Mouse (Mus musculus): ENCODE results near the gene Atcay. TPM values are rescaled to one million over a fixed set of nuclear protein-coding genes. Genes with fewer than 3 reads are reported as not detected.
"Not testable (repeated sequence)": the region's sequence is repeated elsewhere in the genome, so short reads cannot be mapped to it uniquely, and the experiment has no call there.

Atcay gene
- polyA plus RNA-seq, 1 experiment from 2014 or later, result 0.25 TPM

DNA sequence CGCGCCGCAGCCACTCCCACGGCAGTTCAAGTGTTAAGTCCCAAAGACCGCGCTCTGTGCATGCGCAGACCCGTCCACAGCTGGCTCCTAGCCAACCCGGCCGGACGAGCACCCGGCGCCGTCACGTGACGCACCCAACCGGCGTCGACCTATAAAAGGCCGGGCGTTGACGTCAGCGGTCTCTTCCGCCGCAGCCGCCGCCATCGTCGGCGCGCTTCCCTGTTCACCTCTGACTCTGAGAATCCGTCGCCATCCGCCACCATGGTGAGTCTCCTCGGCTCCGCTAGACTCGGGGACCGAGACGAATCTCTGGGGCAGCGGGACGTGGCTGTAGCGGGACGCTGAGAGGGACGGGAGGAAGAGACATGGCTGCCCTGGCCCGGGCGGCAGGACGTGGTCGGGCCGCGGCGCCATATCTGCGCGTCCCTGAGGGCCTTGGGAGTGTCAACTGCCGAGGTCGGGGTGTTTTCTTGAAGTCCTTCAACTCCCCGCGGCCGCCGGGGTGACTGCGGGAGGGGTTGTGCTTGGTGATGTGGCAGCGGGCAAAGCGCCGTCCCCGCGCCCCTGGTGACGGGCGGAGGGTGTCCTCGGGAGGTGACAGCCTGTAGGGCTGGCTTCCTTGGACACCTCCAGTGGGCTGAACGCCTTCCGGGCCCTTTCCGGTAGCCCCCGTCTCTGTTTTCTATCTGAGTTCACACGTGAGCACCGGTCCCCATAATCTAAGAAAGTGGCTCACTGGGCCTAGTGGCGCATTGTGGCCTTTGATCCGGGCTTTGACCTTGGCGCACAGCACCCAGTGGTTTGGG, 54.0 kb downstream of the Atcay start, which contains the start of gene Eef2:
Gene Eef2 (plus strand): TSS at position 166 of the 806 bp plus-strand sequence.
- Histone ChIP-seq H3K9ac (peak within 1 kb of the TSS; percentile 97), H3K4me2 (peak within 1 kb of the TSS; percentile 84), H3K27me3 (no peaks in the 10 kb centered on the region), H3K4me3 (peak within 1 kb of the TSS; percentile 95), H3K9me3 (replicated peaks) (no peaks in the 10 kb centered on the region), H3K36me3 (peaks cover 43% of the 10 kb centered on the region), H3K4me1 (replicated peaks) (peaks cover 74% of the 10 kb centered on the region), H3K27ac (peak within 1 kb of the TSS; percentile 91)
- under 1% methylated on average over 77 of the region's 77 CpGs for whole genome bisulfite sequencing
- ATAC-seq (replicated peaks; ENCODE audit: insufficient number of reproducible peaks, insufficient read depth, low FRiP score, low read depth), result peak; percentile 80

DNA sequence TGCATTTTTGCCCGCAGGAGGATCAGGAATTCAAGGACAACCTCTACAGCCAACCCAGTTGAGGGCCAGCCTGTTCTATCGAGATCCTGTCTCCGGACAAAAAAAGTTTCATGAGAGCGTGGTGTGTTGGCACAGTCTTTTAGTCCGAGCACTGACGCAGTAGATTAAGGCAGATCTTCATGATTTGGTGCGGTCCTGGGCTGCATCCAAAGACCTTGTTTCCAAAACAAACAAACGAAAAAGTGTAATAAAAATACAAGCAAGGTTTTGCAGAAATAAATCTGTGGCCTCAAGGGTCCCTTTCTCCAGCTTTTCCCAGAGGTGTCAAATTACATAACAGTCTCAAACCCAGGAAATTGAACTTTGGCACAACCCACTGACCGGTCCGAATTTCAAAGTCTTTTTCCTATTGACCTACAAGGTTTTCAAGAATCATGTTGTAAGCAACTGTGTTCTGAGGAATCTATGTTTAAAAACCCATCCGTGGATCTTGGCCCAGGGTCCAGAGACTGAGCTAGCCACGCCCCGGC, 54.6 kb downstream of the Atcay start:
- Histone ChIP-seq H3K27me3 (no peaks in the 10 kb centered on the region), H3K4me3 (peak overlapping the region; percentile 95), H3K4me2 (peak overlapping the region; percentile 84), H3K9ac (peak overlapping the region; percentile 39; the same call in 1 of the 2 replicates), H3K36me3 (peaks cover 36% of the 10 kb centered on the region), H3K9me3 (replicated peaks) (no peaks in the 10 kb centered on the region), H3K4me1 (replicated peaks) (peaks cover 67% of the 10 kb centered on the region), H3K27ac (peak overlapping the region; percentile 91)
- WGBS, result 4% methylated on average over 13 of the region's 13 CpGs
- ATAC-seq (replicated peaks; ENCODE audit: insufficient number of reproducible peaks, insufficient read depth, low FRiP score, low read depth), result peak; percentile 2; the same call in 1 of the 2 replicates

DNA sequence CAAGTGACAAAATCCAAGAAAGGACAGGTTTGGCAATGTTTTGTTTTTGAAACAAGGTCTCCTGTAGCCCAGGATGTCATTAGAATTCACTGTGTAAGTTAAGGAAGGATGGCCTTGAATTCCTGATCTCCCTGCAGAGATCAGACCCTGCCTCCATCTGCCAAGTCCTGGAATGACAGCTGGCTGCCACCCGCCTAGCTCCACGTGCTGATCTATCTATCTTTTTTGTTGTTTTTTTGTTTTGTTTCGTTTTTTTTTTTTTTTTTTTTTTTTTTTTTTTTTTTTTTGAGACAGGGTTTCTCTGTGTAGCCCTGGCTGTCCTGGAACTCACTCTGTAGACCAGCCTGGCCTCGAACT, 55.3 kb downstream of the Atcay start:
- not testable (repeated sequence) for ATAC-seq (replicated peaks; ENCODE audit: insufficient number of reproducible peaks, insufficient read depth, low FRiP score, low read depth); H3K27me3 ChIP-seq; H3K9me3 ChIP-seq (replicated peaks); H3K9ac ChIP-seq
- 14% methylated on average over 4 of the region's 4 CpGs for WGBS
- Histone ChIP-seq H3K27ac (peak overlapping the region; percentile 91), H3K4me2 (peak overlapping the region; percentile 63), H3K4me3 (peak overlapping the region; percentile 36), H3K4me1 (replicated peaks) (peaks cover 62% of the 10 kb centered on the region), H3K36me3 (peaks cover 29% of the 10 kb centered on the region)

DNA sequence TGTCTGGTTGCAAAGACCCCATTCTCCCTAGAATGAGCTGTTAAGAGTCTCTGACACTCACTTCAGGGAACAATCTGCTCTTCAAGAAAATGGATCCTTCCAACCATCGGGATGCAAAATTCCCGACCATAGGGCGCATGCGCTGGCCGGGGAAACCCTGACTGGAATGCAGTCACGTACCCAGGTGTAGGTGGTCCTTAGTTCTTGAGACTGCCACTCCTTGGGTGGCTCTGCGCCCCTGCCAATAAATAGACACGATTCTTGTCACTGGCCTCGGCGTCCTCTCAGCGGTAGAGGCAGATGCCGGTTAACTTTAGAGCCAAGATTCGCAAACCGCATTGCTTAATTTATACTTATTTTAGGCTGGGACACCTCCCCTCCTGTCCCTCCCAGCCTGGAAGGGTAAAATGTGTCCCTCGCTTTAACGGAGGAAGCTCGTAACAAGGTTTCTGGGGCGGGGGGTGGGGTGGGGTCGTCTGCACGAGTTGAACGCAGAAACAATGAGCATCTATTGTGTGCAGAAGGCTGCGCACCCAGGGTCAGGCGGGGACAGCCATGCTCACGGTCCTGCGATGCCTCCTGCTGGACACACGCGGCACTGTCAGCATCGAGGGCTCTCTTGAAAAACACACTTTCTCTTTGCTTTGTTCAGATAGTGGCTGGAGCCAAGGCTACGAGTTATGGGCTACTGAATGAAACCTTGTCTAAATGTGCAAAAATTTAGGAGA, 55.9 kb downstream of the Atcay start:
- Histone ChIP-seq H3K27me3 (no peaks in the 10 kb centered on the region), H3K27ac (peak overlapping the region; percentile 91), H3K36me3 (peaks cover 24% of the 10 kb centered on the region), H3K4me2 (peak overlapping the region; percentile 63), H3K4me1 (replicated peaks) (peaks cover 57% of the 10 kb centered on the region), H3K9me3 (replicated peaks) (no peaks in the 10 kb centered on the region), H3K4me3 (peak overlapping the region; percentile 36), H3K9ac (no peak overlapping the region)
- 4% methylated on average over 29 of the region's 29 CpGs for WGBS
- ATAC-seq (replicated peaks; ENCODE audit: insufficient number of reproducible peaks, insufficient read depth, low FRiP score, low read depth), result peak; percentile 29; the same call in 1 of the 2 replicates

DNA sequence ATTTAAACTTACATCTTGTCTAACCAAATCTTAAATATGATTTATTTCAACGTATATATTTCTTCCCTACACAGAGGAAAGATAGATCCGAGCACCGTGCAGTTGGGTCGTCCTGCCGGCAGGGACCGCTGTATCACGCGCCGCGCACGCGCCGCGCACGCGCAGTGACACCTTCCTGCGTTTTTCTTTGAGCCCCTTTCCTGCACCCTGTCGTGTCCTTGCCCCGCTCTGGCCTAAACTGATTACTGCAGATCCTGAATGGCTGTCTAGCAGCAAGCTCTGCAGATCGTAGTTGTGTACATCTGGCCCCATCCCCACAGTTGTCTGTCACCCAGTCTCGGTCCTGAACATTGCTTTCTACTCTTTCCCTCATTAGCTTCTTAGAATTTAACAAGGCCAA, 57.5 kb downstream of the Atcay start:
- no peaks in the 10 kb centered on the region for H3K9me3 ChIP-seq (replicated peaks)
- peak; percentile 24; the same call in 1 of the 2 replicates for ATAC-seq (replicated peaks; ENCODE audit: insufficient number of reproducible peaks, insufficient read depth, low FRiP score, low read depth)
- WGBS, result 3% methylated on average over 21 of the region's 21 CpGs
- peaks cover 7% of the 10 kb centered on the region for H3K36me3 ChIP-seq
- H3K4me1 ChIP-seq (replicated peaks), result peaks cover 46% of the 10 kb centered on the region
- peak overlapping the region; percentile 18; the same call in 1 of the 2 replicates for H3K4me3 ChIP-seq
- H3K4me2 ChIP-seq, result peak overlapping the region; percentile 51
- H3K27me3 ChIP-seq, result no peaks in the 10 kb centered on the region
- H3K27ac ChIP-seq, result peak overlapping the region; percentile 90
- peak overlapping the region; percentile 51 for H3K9ac ChIP-seq

DNA sequence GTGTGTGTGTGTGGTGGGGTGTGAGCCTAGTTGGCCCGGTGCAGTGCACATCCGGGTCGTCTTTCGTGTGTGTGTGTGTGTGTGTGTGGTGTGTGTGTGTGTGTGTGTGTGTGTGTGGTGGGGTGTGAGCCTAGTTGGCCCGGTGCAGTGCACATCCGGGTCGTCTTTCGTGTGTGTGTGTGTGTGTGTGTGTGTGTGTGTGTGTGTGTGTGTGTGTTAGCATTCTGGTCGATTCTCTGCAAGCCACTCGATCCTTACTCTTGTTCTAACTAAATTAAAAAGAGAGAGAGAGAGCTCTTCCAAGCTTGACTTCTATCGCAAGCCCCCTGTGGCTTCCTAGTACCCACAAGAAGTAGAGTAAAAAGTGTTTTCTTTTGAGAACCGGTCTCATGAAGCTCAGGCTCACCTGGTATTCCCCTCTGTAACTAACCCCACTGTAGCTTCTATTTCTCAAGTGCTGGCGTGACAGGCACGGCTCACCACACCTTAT, 61.2 kb downstream of the Atcay start:
- not testable (repeated sequence) for ATAC-seq (replicated peaks; ENCODE audit: insufficient number of reproducible peaks, insufficient read depth, low FRiP score, low read depth); H3K9me3 ChIP-seq (replicated peaks); H3K27me3 ChIP-seq; H3K4me3 ChIP-seq; H3K9ac ChIP-seq; H3K36me3 ChIP-seq
- 23% methylated on average over 13 of the region's 14 CpGs for WGBS
- H3K4me1 ChIP-seq (replicated peaks), result peaks cover 43% of the 10 kb centered on the region
- peak overlapping the region; percentile 47; the same call in 1 of the 2 replicates for H3K27ac ChIP-seq
- H3K4me2 ChIP-seq, result peak overlapping the region; percentile 91; the same call in 1 of the 2 replicates

DNA sequence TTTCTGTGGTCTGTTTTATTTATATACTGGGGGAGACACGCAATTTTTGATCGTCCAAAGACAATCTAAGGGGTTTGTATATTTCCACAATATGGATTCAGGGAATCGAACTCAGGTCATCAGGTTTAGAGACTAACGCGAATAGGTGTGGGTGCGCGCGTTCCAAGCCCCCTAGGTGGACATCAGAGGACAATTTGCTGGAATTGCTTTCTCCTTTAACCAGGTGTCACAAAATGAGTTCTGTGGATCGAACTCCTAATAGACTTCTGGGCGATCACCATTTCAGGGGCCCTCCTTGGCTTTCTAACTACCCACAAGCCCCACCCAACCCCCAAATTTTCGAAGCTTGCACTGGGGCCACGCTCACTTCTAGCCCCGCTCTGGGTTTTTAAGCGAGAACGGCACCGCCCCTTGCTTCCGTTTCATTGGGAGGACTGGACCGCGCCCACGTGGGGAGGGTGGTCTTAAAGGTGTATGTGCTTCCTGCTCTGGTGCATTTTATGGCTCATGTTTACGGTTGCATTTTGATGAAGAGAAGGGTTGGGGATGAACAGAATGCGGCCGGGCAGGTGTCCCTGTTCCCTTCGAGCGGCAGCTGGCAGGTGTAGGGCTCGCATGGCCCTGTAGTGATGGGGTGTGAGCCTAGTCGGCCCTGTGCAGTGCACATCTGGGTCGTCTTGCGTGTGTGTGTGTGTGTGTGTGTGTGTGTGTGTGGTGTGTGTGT, 62.0 kb downstream of the Atcay start:
- peaks cover 35% of the 10 kb centered on the region for H3K4me1 ChIP-seq (replicated peaks)
- H3K9me3 ChIP-seq (replicated peaks), result no peaks in the 10 kb centered on the region
- H3K9ac ChIP-seq, result peak overlapping the region; percentile 69
- ATAC-seq (replicated peaks; ENCODE audit: insufficient number of reproducible peaks, insufficient read depth, low FRiP score, low read depth), result peak; percentile 44; the same call in 1 of the 2 replicates
- WGBS, result 1% methylated on average over 29 of the region's 29 CpGs
- no peaks in the 10 kb centered on the region; the same call in none of the 2 replicates for H3K36me3 ChIP-seq
- no peaks in the 10 kb centered on the region for H3K27me3 ChIP-seq
- peak overlapping the region; percentile 84 for H3K4me3 ChIP-seq
- H3K27ac ChIP-seq, result peak overlapping the region; percentile 83
- H3K4me2 ChIP-seq, result peak overlapping the region; percentile 91

DNA sequence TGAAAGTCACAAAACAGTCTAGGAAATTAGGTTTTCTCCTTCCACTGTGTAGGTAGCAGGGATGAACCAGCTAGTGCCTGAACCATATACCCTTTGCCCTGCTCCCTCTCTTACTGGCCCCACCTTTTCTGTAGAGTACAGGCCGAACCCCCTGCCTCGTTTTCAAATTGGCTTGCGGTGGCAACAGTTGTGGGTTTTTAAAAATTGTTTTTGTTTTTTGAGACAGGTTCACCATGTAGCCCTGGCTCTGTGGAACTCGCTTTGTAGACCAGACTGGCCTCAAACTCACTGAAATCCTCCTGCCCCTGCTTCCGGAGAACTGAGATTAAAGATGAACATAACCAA, 62.6 kb downstream of the Atcay start:
- peak; percentile 39 for ATAC-seq (replicated peaks; ENCODE audit: insufficient number of reproducible peaks, insufficient read depth, low FRiP score, low read depth)
- Histone ChIP-seq H3K27ac (peak overlapping the region; percentile 83), H3K9ac (peak overlapping the region; percentile 69)

DNA sequence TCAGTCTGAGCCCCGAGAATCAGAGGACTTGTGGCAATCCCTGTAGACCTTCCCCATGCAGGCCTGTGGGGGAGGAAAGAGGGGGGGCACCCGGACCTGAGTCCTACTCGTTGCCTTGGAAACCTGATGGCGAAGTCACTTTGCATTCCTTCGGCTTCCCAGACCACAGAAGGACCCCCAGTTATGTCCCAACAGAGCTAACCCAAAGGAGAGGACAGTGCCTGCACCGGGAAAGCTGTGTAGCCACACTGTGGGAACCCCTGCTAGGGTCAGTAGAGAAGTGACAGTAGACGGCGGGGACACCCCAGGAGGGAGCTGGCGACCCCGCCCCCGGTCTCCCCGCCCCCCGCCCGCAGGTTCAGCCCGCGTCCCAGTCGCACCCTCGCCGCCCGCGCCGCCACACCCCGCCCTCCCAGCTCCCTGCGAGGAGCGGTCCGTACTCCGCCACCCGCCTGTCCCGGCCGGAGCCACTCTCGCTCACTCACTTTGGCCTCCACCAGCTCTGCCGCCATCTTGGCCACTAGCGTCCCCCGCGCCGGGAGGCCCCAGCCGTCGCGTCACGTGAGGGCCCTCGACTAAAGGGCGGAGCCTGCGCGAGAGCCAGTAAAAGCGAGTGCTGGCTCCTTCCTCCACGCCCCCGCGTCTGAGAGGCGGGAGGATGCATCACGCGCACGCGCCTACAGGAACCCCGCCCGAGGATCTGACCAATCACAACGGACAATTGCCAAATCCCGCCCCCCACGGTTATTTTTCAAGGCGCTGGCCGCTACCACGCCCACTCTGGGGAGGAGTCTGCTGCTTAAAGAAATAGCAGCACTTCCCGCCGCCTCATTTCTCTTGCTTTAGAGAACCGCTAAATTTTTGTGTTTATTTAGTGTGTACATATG, 63.2 kb downstream of the Atcay start, which contains the start of gene Pias4:
Gene Pias4 (minus strand): TSS at position 724 of the 887 bp plus-strand sequence.
- WGBS, result under 1% methylated on average over 62 of the region's 64 CpGs
- Histone ChIP-seq H3K4me1 (replicated peaks) (peaks cover 25% of the 10 kb centered on the region), H3K27ac (peak within 1 kb of the TSS; percentile 83), H3K4me2 (peak within 1 kb of the TSS; percentile 91), H3K36me3 (peaks cover 3% of the 10 kb centered on the region), H3K27me3 (no peaks in the 10 kb centered on the region), H3K4me3 (peak within 1 kb of the TSS; percentile 84), H3K9me3 (replicated peaks) (no peaks in the 10 kb centered on the region), H3K9ac (peak within 1 kb of the TSS; percentile 94)
- peak; percentile 92 for ATAC-seq (replicated peaks; ENCODE audit: insufficient number of reproducible peaks, insufficient read depth, low FRiP score, low read depth)

More for the DNA sequence above, 62.6 kb downstream of the Atcay start:
- Histone ChIP-seq H3K36me3 (peaks cover 3% of the 10 kb centered on the region), H3K4me2 (peak overlapping the region; percentile 91), H3K4me3 (peak overlapping the region; percentile 84), H3K9me3 (replicated peaks) (no peaks in the 10 kb centered on the region), H3K4me1 (replicated peaks) (peaks cover 29% of the 10 kb centered on the region), H3K27me3 (no peaks in the 10 kb centered on the region)
- WGBS, result 12% methylated on average over 5 of the region's 5 CpGs

DNA sequence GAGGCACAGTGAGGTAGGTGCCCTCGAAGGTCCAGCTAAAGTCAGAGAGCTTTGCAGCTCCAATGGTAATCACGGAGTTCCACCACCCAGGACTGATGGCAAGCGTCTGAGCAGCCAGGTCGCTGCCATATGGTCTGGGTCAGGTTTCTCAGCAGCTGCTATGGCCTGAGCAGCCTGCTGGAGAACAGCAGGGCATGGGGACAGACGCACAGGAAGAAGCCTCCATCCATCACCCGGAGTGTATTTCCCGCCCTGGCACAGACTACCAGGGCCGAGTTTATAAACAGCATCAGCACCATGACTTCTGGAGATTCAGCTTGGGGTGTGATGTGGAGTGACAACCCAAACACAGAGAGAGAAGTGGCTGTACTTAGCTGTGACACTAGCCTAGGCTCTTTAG, 65.5 kb downstream of the Atcay start:
- Histone ChIP-seq H3K9me3 (replicated peaks) (no peaks in the 10 kb centered on the region), H3K4me3 (no peak overlapping the region), H3K27ac (no peak overlapping the region), H3K4me2 (no peak overlapping the region), H3K9ac (no peak overlapping the region), H3K36me3 (peaks cover 19% of the 10 kb centered on the region), H3K4me1 (replicated peaks) (peaks cover 30% of the 10 kb centered on the region), H3K27me3 (no peaks in the 10 kb centered on the region)
- no peak for ATAC-seq (replicated peaks; ENCODE audit: insufficient number of reproducible peaks, insufficient read depth, low FRiP score, low read depth)
- 79% methylated on average over 8 of the region's 8 CpGs for WGBS
